Mouse (Mus musculus): ENCODE results near the gene Fmod. TPM values are rescaled to one million over a fixed set of nuclear protein-coding genes. Genes with fewer than 3 reads are reported as not detected.

Gene Fmod
- polyA plus RNA-seq, 1 experiment from 2014 or later, result 10.0 TPM

GRCm38 (mm10) chr1:134079477-134080163 is 42.6 kb downstream of the Fmod start:
- H3K4me3 ChIP-seq (ENCODE audit: low read depth, low read length), result peak overlapping the region; percentile 33
- ATAC-seq (peak; percentile 37), DNase-seq (ENCODE audit: low spot score) (peak; percentile 94)
- peak overlapping the region; percentile 95 for H3K27ac ChIP-seq (ENCODE audit: low read length)
- H3K4me1 ChIP-seq (ENCODE audit: insufficient read depth, low read depth, low read length), result peaks cover 32% of the 10 kb centered on the region
- no peaks in the 10 kb centered on the region for H3K9me3 ChIP-seq (ENCODE audit: low read length)
- peak overlapping the region; percentile 50 for H3K9ac ChIP-seq (replicated peaks; ENCODE audit: low read depth)
- peaks cover 29% of the 10 kb centered on the region for H3K36me3 ChIP-seq (ENCODE audit: insufficient read depth, low read length)
- 3% methylated on average over 9 of the region's 9 CpGs for WGBS
- TF ChIP-seq CTCF (IDR thresholded peaks at IDR 0.05) (no peak), EP300 (IDR thresholded peaks at IDR 0.05) (peak; percentile 95)
- H3K4me2 ChIP-seq (replicated peaks; ENCODE audit: low read depth, low read length), result peak overlapping the region; percentile 54
- no peaks in the 10 kb centered on the region for H3K27me3 ChIP-seq (replicated peaks; ENCODE audit: insufficient read depth, low read length)

GRCm38 (mm10) chr1:134080406-134080805 is 43.4 kb downstream of the Fmod start:
- Histone ChIP-seq H3K4me3 (ENCODE audit: low read depth, low read length) (no peak overlapping the region), H3K9me3 (ENCODE audit: low read length) (no peaks in the 10 kb centered on the region), H3K4me1 (ENCODE audit: insufficient read depth, low read depth, low read length) (peaks cover 32% of the 10 kb centered on the region), H3K36me3 (ENCODE audit: insufficient read depth, low read length) (peaks cover 21% of the 10 kb centered on the region), H3K4me2 (replicated peaks; ENCODE audit: low read depth, low read length) (no peak overlapping the region), H3K27ac (ENCODE audit: low read length) (peak overlapping the region; percentile 95), H3K27me3 (replicated peaks; ENCODE audit: insufficient read depth, low read length) (no peaks in the 10 kb centered on the region), H3K9ac (replicated peaks; ENCODE audit: low read depth) (no peak overlapping the region)
- TF ChIP-seq CTCF (IDR thresholded peaks at IDR 0.05) (no peak), EP300 (IDR thresholded peaks at IDR 0.05) (no peak)
- WGBS, result 78% methylated on average over 4 of the region's 4 CpGs
- DNase-seq (ENCODE audit: low spot score) (no peak), ATAC-seq (no peak)

GRCm38 (mm10) chr1:134080881-134081450 is 43.9 kb downstream of the Fmod start:
- ATAC-seq (no peak), DNase-seq (ENCODE audit: low spot score) (no peak)
- H3K4me1 ChIP-seq (ENCODE audit: insufficient read depth, low read depth, low read length), result peaks cover 31% of the 10 kb centered on the region
- no peaks in the 10 kb centered on the region for H3K27me3 ChIP-seq (replicated peaks; ENCODE audit: insufficient read depth, low read length)
- no peak for TF ChIP-seq EP300 (IDR thresholded peaks at IDR 0.05)
- no peak for TF ChIP-seq CTCF (IDR thresholded peaks at IDR 0.05)
- WGBS, result 73% methylated on average over 5 of the region's 5 CpGs
- H3K36me3 ChIP-seq (ENCODE audit: insufficient read depth, low read length), result peaks cover 15% of the 10 kb centered on the region
- H3K9ac ChIP-seq (replicated peaks; ENCODE audit: low read depth), result no peak overlapping the region
- no peaks in the 10 kb centered on the region for H3K9me3 ChIP-seq (ENCODE audit: low read length)
- H3K4me2 ChIP-seq (replicated peaks; ENCODE audit: low read depth, low read length), result no peak overlapping the region
- H3K27ac ChIP-seq (ENCODE audit: low read length), result no peak overlapping the region; the same call in 1 of the 2 replicates
- no peak overlapping the region for H3K4me3 ChIP-seq (ENCODE audit: low read depth, low read length)

GRCm38 (mm10) chr1:134082987-134083516 is 46.0 kb downstream of the Fmod start:
- peak overlapping the region; percentile 49 for H3K27ac ChIP-seq (ENCODE audit: low read length)
- peak; percentile 74 for DNase-seq (ENCODE audit: low spot score)
- no peak overlapping the region for H3K4me2 ChIP-seq (replicated peaks; ENCODE audit: low read depth, low read length)
- 24% methylated on average over 11 of the region's 11 CpGs for WGBS
- H3K9me3 ChIP-seq (ENCODE audit: low read length), result no peaks in the 10 kb centered on the region
- H3K4me1 ChIP-seq (ENCODE audit: insufficient read depth, low read depth, low read length), result peaks cover 40% of the 10 kb centered on the region
- H3K9ac ChIP-seq (replicated peaks; ENCODE audit: low read depth), result no peak overlapping the region
- no peaks in the 10 kb centered on the region for H3K27me3 ChIP-seq (replicated peaks; ENCODE audit: insufficient read depth, low read length)
- no peaks in the 10 kb centered on the region for H3K36me3 ChIP-seq (ENCODE audit: insufficient read depth, low read length)
- no peak overlapping the region for H3K4me3 ChIP-seq (ENCODE audit: low read depth, low read length)
- peak; percentile 4; the same call in 1 of the 2 replicates for ATAC-seq
- TF ChIP-seq EP300 (IDR thresholded peaks at IDR 0.05) (no peak), CTCF (IDR thresholded peaks at IDR 0.05) (no peak)

- WGBS, result 81% methylated on average over 8 of the region's 8 CpGs
- H3K27me3 ChIP-seq (replicated peaks; ENCODE audit: insufficient read depth, low read length), result no peaks in the 10 kb centered on the region
- H3K4me1 ChIP-seq (ENCODE audit: insufficient read depth, low read depth, low read length), result peaks cover 40% of the 10 kb centered on the region
- H3K27ac ChIP-seq (ENCODE audit: low read length), result peak overlapping the region; percentile 49; the same call in 1 of the 2 replicates
- ATAC-seq, result no peak
- TF ChIP-seq EP300 (IDR thresholded peaks at IDR 0.05), result no peak
- TF ChIP-seq CTCF (IDR thresholded peaks at IDR 0.05), result no peak
- H3K36me3 ChIP-seq (ENCODE audit: insufficient read depth, low read length), result no peaks in the 10 kb centered on the region
- H3K4me2 ChIP-seq (replicated peaks; ENCODE audit: low read depth, low read length), result no peak overlapping the region
- H3K4me3 ChIP-seq (ENCODE audit: low read depth, low read length), result no peak overlapping the region
- DNase-seq (ENCODE audit: low spot score), result no peak
- H3K9me3 ChIP-seq (ENCODE audit: low read length), result no peaks in the 10 kb centered on the region
- H3K9ac ChIP-seq (replicated peaks; ENCODE audit: low read depth), result no peak overlapping the region
Observed at GRCm38 (mm10) chr1:134083676-134084075, 46.6 kb downstream of the Fmod start.

- Histone ChIP-seq H3K36me3 (ENCODE audit: insufficient read depth, low read length) (no peaks in the 10 kb centered on the region), H3K9ac (replicated peaks; ENCODE audit: low read depth) (no peak overlapping the region), H3K27ac (ENCODE audit: low read length) (0 out of 2 replicates have a peak overlapping the region, but pooled peaks have one; percentile 49), H3K27me3 (replicated peaks; ENCODE audit: insufficient read depth, low read length) (no peaks in the 10 kb centered on the region), H3K9me3 (ENCODE audit: low read length) (no peaks in the 10 kb centered on the region), H3K4me2 (replicated peaks; ENCODE audit: low read depth, low read length) (no peak overlapping the region), H3K4me3 (ENCODE audit: low read depth, low read length) (no peak overlapping the region), H3K4me1 (ENCODE audit: insufficient read depth, low read depth, low read length) (peaks cover 40% of the 10 kb centered on the region)
- ATAC-seq (no peak), DNase-seq (ENCODE audit: low spot score) (no peak)
- no peak for TF ChIP-seq EP300 (IDR thresholded peaks at IDR 0.05)
- TF ChIP-seq CTCF (IDR thresholded peaks at IDR 0.05), result no peak
- WGBS, result 62% methylated on average over 3 of the region's 3 CpGs
Observed at GRCm38 (mm10) chr1:134084128-134084527, 47.1 kb downstream of the Fmod start.
